Mouse (Mus musculus) adrenal gland, postnatal 4 days (tissue): ENCODE measurements at regions not wholly inside any gene's neighbourhood (a gene's known extent, or its start where the extent isn't known, plus 50 kb on each side); places are given as distances from the start of the nearest gene placed in this dataset.

Experiments
- DNase-seq, 2 experiments: peaks; one replicate each; pipeline ENCODE4 v3.0.0; 2021 to 2022; ENCODE audit warnings: low spot score in 2 of 2, mixed read lengths in 2 of 2

GRCm38 (mm10) chr13:111136392-111136791 is 118.4 kb upstream of the Actbl2 start:
- no peak for DNase-seq

GRCm38 (mm10) chr13:111142757-111143420 is 111.9 kb upstream of the Actbl2 start:
- no peak for DNase-seq

GRCm38 (mm10) chr13:111144721-111145120 is 110.1 kb upstream of the Actbl2 start:
- no peak for DNase-seq

GRCm38 (mm10) chr13:111157921-111158638 is 96.7 kb upstream of the Actbl2 start:
- no peak for DNase-seq

GRCm38 (mm10) chr13:111159498-111159897 is 95.3 kb upstream of the Actbl2 start:
- no peak for DNase-seq

- no peak for DNase-seq
Observed at GRCm38 (mm10) chr13:111165538-111165937, 89.3 kb upstream of the Actbl2 start.

- no peak for DNase-seq
Observed at GRCm38 (mm10) chr13:111170269-111171165, 84.3 kb upstream of the Actbl2 start.

- DNase-seq = no peak
Observed at GRCm38 (mm10) chr13:111179186-111179585, 75.6 kb upstream of the Actbl2 start.

- no peak for DNase-seq
Observed at GRCm38 (mm10) chr13:111183293-111183692, 71.5 kb upstream of the Actbl2 start.

GRCm38 (mm10) chr13:111185799-111186198 is 69.0 kb upstream of the Actbl2 start:
- DNase-seq = no peak

- no peak for DNase-seq
Observed at GRCm38 (mm10) chr13:111186833-111187232, 68.0 kb upstream of the Actbl2 start.

- no peak for DNase-seq
Observed at GRCm38 (mm10) chr13:111193919-111194318, 60.9 kb upstream of the Actbl2 start.

GRCm38 (mm10) chr13:111194337-111194736 is 60.5 kb upstream of the Actbl2 start:
- DNase-seq = no peak

- no peak for DNase-seq
Observed at GRCm38 (mm10) chr13:111201532-111201931, 53.3 kb upstream of the Actbl2 start.

- no peak for DNase-seq
Observed at GRCm38 (mm10) chr13:111204580-111205285, 50.1 kb upstream of the Actbl2 start.
